Mouse (Mus musculus): ENCODE results near the gene Aig1. TPM values are rescaled to one million over a fixed set of nuclear protein-coding genes. Genes with fewer than 3 reads are reported as not detected.

Gene Aig1
- polyA plus RNA-seq, 1 experiment from 2014 or later: 22.0 TPM

- 0 out of 2 replicates have a peak, but pooled peaks have one; percentile 46 for ATAC-seq (replicated peaks; ENCODE audit: low FRiP score)
- Histone ChIP-seq H3K4me2 (ENCODE audit: low read depth, low read length, severe bottlenecking) (no peak overlapping the region), H3K27me3 (ENCODE audit: control insufficient read depth, insufficient read depth, low read length) (no peaks in the 10 kb centered on the region), H3K36me3 (ENCODE audit: control insufficient read depth, insufficient read depth, low read length) (no peaks in the 10 kb centered on the region), H3K4me1 (replicated peaks; ENCODE audit: control insufficient read depth, insufficient read depth, low read length) (no peaks in the 10 kb centered on the region), H3K27ac (ENCODE audit: low read depth, low read length) (no peak overlapping the region), H3K9me3 (ENCODE audit: control insufficient read depth, low read length) (no peaks in the 10 kb centered on the region), H3K9ac (ENCODE audit: low read length) (no peak overlapping the region), H3K4me3 (ENCODE audit: low read depth, low read length) (no peak overlapping the region)
- no peak for DNase-seq (ENCODE audit: low spot score)
- WGBS: 53% methylated on average over 3 of the region's 3 CpGs
Observed at GRCm38 (mm10) chr10:13776014-13776413, 92.8 kb downstream of the Aig1 start.

GRCm38 (mm10) chr10:13775411-13775810 lies 93.4 kb downstream of the Aig1 start:
- Histone ChIP-seq H3K27ac (ENCODE audit: low read depth, low read length) (no peak overlapping the region), H3K36me3 (ENCODE audit: control insufficient read depth, insufficient read depth, low read length) (no peaks in the 10 kb centered on the region), H3K4me1 (replicated peaks; ENCODE audit: control insufficient read depth, insufficient read depth, low read length) (no peaks in the 10 kb centered on the region), H3K9me3 (ENCODE audit: control insufficient read depth, low read length) (no peaks in the 10 kb centered on the region), H3K4me3 (ENCODE audit: low read depth, low read length) (no peak overlapping the region), H3K4me2 (ENCODE audit: low read depth, low read length, severe bottlenecking) (no peak overlapping the region), H3K27me3 (ENCODE audit: control insufficient read depth, insufficient read depth, low read length) (no peaks in the 10 kb centered on the region), H3K9ac (ENCODE audit: low read length) (no peak overlapping the region)
- DNase-seq (ENCODE audit: low spot score): no peak
- 94% methylated on average over 2 of the region's 2 CpGs for WGBS
- no peak for ATAC-seq (replicated peaks; ENCODE audit: low FRiP score)

GRCm38 (mm10) chr10:13774910-13775309 lies 93.9 kb downstream of the Aig1 start:
- Histone ChIP-seq H3K4me3 (ENCODE audit: low read depth, low read length) (no peak overlapping the region), H3K9me3 (ENCODE audit: control insufficient read depth, low read length) (no peaks in the 10 kb centered on the region), H3K36me3 (ENCODE audit: control insufficient read depth, insufficient read depth, low read length) (no peaks in the 10 kb centered on the region), H3K27me3 (ENCODE audit: control insufficient read depth, insufficient read depth, low read length) (no peaks in the 10 kb centered on the region), H3K4me1 (replicated peaks; ENCODE audit: control insufficient read depth, insufficient read depth, low read length) (no peaks in the 10 kb centered on the region), H3K9ac (ENCODE audit: low read length) (no peak overlapping the region), H3K27ac (ENCODE audit: low read depth, low read length) (no peak overlapping the region), H3K4me2 (ENCODE audit: low read depth, low read length, severe bottlenecking) (no peak overlapping the region)
- DNase-seq (ENCODE audit: low spot score): no peak
- 86% methylated on average over 3 of the region's 3 CpGs for WGBS
- ATAC-seq (replicated peaks; ENCODE audit: low FRiP score): no peak

- no peak overlapping the region for H3K4me2 ChIP-seq (ENCODE audit: low read depth, low read length, severe bottlenecking)
- H3K27ac ChIP-seq (ENCODE audit: low read depth, low read length): no peak overlapping the region
- no peak for DNase-seq (ENCODE audit: low spot score)
- no peaks in the 10 kb centered on the region for H3K9me3 ChIP-seq (ENCODE audit: control insufficient read depth, low read length)
- 96% methylated on average over 1 of the region's 1 CpGs for WGBS
- H3K4me3 ChIP-seq (ENCODE audit: low read depth, low read length): no peak overlapping the region
- H3K27me3 ChIP-seq (ENCODE audit: control insufficient read depth, insufficient read depth, low read length): no peaks in the 10 kb centered on the region
- no peak for ATAC-seq (replicated peaks; ENCODE audit: low FRiP score)
- no peaks in the 10 kb centered on the region for H3K36me3 ChIP-seq (ENCODE audit: control insufficient read depth, insufficient read depth, low read length)
- no peaks in the 10 kb centered on the region for H3K4me1 ChIP-seq (replicated peaks; ENCODE audit: control insufficient read depth, insufficient read depth, low read length)
- no peak overlapping the region for H3K9ac ChIP-seq (ENCODE audit: low read length)
Observed at GRCm38 (mm10) chr10:13770720-13771119, 98.1 kb downstream of the Aig1 start.

DNA sequence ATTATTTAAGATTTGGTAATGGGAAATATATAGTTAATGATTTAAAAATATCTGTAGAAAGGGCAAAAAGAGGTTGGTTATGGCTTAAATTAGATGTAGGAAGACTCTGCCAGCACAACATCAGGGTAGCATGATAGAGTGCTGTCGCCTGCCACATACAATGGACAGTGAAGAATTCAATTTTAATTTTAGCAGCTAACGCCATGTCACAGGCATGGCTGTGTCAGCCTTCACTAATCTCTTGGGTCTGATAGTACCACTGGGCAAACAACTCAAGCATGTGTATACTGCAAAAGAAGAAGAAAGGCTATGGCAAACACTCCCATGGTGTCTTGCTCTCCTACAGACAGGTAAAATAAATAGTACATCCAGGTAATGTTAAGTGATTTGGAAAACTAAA lies 99.0 kb downstream of the Aig1 start:
- ATAC-seq (replicated peaks; ENCODE audit: low FRiP score) (no peak), DNase-seq (ENCODE audit: low spot score) (no peak)
- H3K27ac ChIP-seq (ENCODE audit: low read depth, low read length): no peak overlapping the region
- H3K27me3 ChIP-seq (ENCODE audit: control insufficient read depth, insufficient read depth, low read length): no peaks in the 10 kb centered on the region
- no peak overlapping the region for H3K4me2 ChIP-seq (ENCODE audit: low read depth, low read length, severe bottlenecking)
- H3K4me1 ChIP-seq (replicated peaks; ENCODE audit: control insufficient read depth, insufficient read depth, low read length): no peaks in the 10 kb centered on the region
- no peaks in the 10 kb centered on the region for H3K36me3 ChIP-seq (ENCODE audit: control insufficient read depth, insufficient read depth, low read length)
- no peak overlapping the region for H3K4me3 ChIP-seq (ENCODE audit: low read depth, low read length)
- 92% methylated on average over 2 of the region's 2 CpGs for WGBS
- no peak overlapping the region for H3K9ac ChIP-seq (ENCODE audit: low read length)
- no peaks in the 10 kb centered on the region for H3K9me3 ChIP-seq (ENCODE audit: control insufficient read depth, low read length)

DNA sequence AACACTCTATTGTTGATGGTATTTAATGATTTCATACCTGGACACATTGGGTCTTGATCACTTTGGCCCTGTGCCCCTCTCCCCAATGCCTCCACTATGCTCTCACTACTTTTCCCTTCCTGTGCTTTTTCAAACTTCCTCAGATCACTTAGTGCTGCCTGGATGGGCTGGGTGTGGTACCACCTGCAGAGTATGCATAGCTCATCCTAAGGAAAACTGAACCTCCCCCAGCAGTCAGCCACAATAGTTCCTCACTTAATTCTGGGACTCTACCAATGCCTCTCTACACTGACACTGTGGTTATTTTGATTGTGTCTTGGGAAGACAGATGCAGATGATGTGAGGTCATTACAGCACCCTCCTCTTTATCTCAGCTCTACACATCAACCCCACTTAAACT lies 99.9 kb downstream of the Aig1 start:
- H3K4me1 ChIP-seq (replicated peaks; ENCODE audit: control insufficient read depth, insufficient read depth, low read length): no peaks in the 10 kb centered on the region
- no peaks in the 10 kb centered on the region for H3K27me3 ChIP-seq (ENCODE audit: control insufficient read depth, insufficient read depth, low read length)
- no peak overlapping the region for H3K9ac ChIP-seq (ENCODE audit: low read length)
- H3K36me3 ChIP-seq (ENCODE audit: control insufficient read depth, insufficient read depth, low read length): no peaks in the 10 kb centered on the region
- H3K4me3 ChIP-seq (ENCODE audit: low read depth, low read length): no peak overlapping the region
- DNase-seq (ENCODE audit: low spot score) (no peak), ATAC-seq (replicated peaks; ENCODE audit: low FRiP score) (no peak)
- H3K9me3 ChIP-seq (ENCODE audit: control insufficient read depth, low read length): no peaks in the 10 kb centered on the region
- H3K27ac ChIP-seq (ENCODE audit: low read depth, low read length): no peak overlapping the region
- H3K4me2 ChIP-seq (ENCODE audit: low read depth, low read length, severe bottlenecking): no peak overlapping the region

GRCm38 (mm10) chr10:13767076-13767475 lies 101.7 kb downstream of the Aig1 start:
- no peak overlapping the region for H3K4me2 ChIP-seq (ENCODE audit: low read depth, low read length, severe bottlenecking)
- 92% methylated on average over 6 of the region's 6 CpGs for WGBS
- H3K9me3 ChIP-seq (ENCODE audit: control insufficient read depth, low read length): no peaks in the 10 kb centered on the region
- H3K36me3 ChIP-seq (ENCODE audit: control insufficient read depth, insufficient read depth, low read length): no peaks in the 10 kb centered on the region
- no peak overlapping the region for H3K4me3 ChIP-seq (ENCODE audit: low read depth, low read length)
- H3K4me1 ChIP-seq (replicated peaks; ENCODE audit: control insufficient read depth, insufficient read depth, low read length): no peaks in the 10 kb centered on the region
- no peak for ATAC-seq (replicated peaks; ENCODE audit: low FRiP score)
- H3K27ac ChIP-seq (ENCODE audit: low read depth, low read length): no peak overlapping the region
- no peak for DNase-seq (ENCODE audit: low spot score)
- no peak overlapping the region for H3K9ac ChIP-seq (ENCODE audit: low read length)
- H3K27me3 ChIP-seq (ENCODE audit: control insufficient read depth, insufficient read depth, low read length): no peaks in the 10 kb centered on the region

DNA sequence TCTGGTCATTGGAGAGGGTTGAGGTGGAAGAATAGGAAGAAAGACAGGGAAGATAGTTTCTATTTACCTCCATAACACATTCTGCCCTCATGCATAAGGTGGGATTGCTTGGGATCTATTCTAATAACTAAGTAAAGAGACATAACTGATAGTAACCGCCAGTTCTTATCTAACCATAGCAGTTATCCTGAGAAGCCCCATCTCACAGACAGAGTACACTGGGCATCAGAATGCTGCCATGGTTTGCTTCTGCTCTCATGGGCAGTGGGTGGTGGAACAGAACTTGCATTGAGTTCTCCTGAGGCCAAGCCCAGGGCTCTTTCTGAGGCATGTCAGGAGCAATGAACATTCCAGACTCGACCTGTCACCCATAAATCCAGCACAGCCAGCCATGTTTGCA lies 105.6 kb downstream of the Aig1 start:
- ATAC-seq (replicated peaks; ENCODE audit: low FRiP score) (no peak), DNase-seq (ENCODE audit: low spot score) (no peak)
- WGBS: 87% methylated on average over 2 of the region's 2 CpGs
- Histone ChIP-seq H3K9ac (ENCODE audit: low read length) (no peak overlapping the region), H3K4me1 (replicated peaks; ENCODE audit: control insufficient read depth, insufficient read depth, low read length) (0 out of 2 replicates have a peak, but pooled peaks cover 1% of the 10 kb centered on the region), H3K4me2 (ENCODE audit: low read depth, low read length, severe bottlenecking) (no peak overlapping the region), H3K36me3 (ENCODE audit: control insufficient read depth, insufficient read depth, low read length) (no peaks in the 10 kb centered on the region), H3K9me3 (ENCODE audit: control insufficient read depth, low read length) (no peaks in the 10 kb centered on the region), H3K4me3 (ENCODE audit: low read depth, low read length) (no peak overlapping the region), H3K27me3 (ENCODE audit: control insufficient read depth, insufficient read depth, low read length) (no peaks in the 10 kb centered on the region), H3K27ac (ENCODE audit: low read depth, low read length) (no peak overlapping the region)

DNA sequence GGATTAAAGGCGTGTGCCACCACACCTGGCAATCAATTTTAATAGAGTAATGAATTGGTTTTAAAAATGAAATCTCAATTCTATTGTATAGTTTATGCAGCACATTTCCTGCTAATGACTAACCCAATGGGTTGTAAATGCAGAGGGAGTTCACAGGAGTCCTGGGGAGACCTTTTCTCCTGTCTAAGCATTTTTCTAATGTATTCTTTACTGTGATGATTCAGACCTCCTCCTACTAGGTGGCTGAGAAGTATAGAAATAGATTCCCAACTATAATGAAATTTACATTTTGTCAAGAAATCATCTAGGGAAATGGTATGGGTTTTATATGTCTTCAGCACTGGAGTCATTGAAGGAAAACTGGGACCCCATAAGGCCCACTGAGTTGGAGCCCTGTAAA lies 114.1 kb downstream of the Aig1 start:
- Histone ChIP-seq H3K9me3 (ENCODE audit: control insufficient read depth, low read length) (no peaks in the 10 kb centered on the region), H3K9ac (ENCODE audit: low read length) (no peak overlapping the region), H3K4me2 (ENCODE audit: low read depth, low read length, severe bottlenecking) (no peak overlapping the region), H3K36me3 (ENCODE audit: control insufficient read depth, insufficient read depth, low read length) (no peaks in the 10 kb centered on the region), H3K27ac (ENCODE audit: low read depth, low read length) (no peak overlapping the region), H3K27me3 (ENCODE audit: control insufficient read depth, insufficient read depth, low read length) (no peaks in the 10 kb centered on the region), H3K4me1 (replicated peaks; ENCODE audit: control insufficient read depth, insufficient read depth, low read length) (no peaks in the 10 kb centered on the region), H3K4me3 (ENCODE audit: low read depth, low read length) (no peak overlapping the region)
- no peak for ATAC-seq (replicated peaks; ENCODE audit: low FRiP score)
- no peak for DNase-seq (ENCODE audit: low spot score)
- 89% methylated on average over 1 of the region's 1 CpGs for WGBS

Measured in forebrain, embryonic 11.5 days (tissue).